Mouse (Mus musculus) hindbrain, embryonic 11.5 days (tissue): ENCODE data around the gene Ppp1r3c. TPM values are rescaled to one million over a fixed set of nuclear protein-coding genes. Genes with fewer than 3 reads are reported as not detected.

ENCODE experiments used
- ATAC-seq: fragments of 200-750 bp; cut with Nextera tagmentation; 2 replicates; pipeline ENCODE4 v1.8.0; 2017; ENCODE audit warnings: mild to moderate bottlenecking, moderate TSS enrichment, moderate library complexity; ENCODE audit not compliant: low FRiP score
- DNase-seq: peaks from one replicate; pipeline ENCODE4 v3.0.0-alpha.2; 2015; ENCODE audit warnings: low spot score
- H3K27ac ChIP-seq: fragments of 300-500 bp; sonication (generic); 2 replicates; pipeline ENCODE4 v1.5.1; 2014; ENCODE audit warnings: mild to moderate bottlenecking, low read depth, low read length
- H3K27me3 ChIP-seq: fragments of 300-500 bp; sonication (generic); 2 replicates; pipeline ENCODE4 v1.6.1; 2014; ENCODE audit warnings: mild to moderate bottlenecking, low read length, moderate library complexity, mixed read lengths; ENCODE audit not compliant: control insufficient read depth, insufficient read depth
- H3K36me3 ChIP-seq: fragments of 300-500 bp; sonication (generic); 2 replicates; pipeline ENCODE4 v1.6.1; 2014; ENCODE audit warnings: mild to moderate bottlenecking, low read length, moderate library complexity, mixed read lengths; ENCODE audit not compliant: control insufficient read depth, insufficient read depth
- H3K4me1 ChIP-seq: fragments of 300-500 bp; sonication (generic); replicated peaks from 2 replicates; pipeline ENCODE4 v1.6.1; 2014; ENCODE audit warnings: low read length, mixed read lengths; ENCODE audit not compliant: control insufficient read depth, insufficient read depth
- H3K4me2 ChIP-seq: fragments of 300-500 bp; sonication (generic); replicated peaks from 2 replicates; pipeline ENCODE4 v1.6.1; 2014; ENCODE audit warnings: mild to moderate bottlenecking, low read depth, low read length
- H3K4me3 ChIP-seq: fragments of 300-500 bp; sonication (generic); 2 replicates; pipeline ENCODE4 v1.5.1; 2014; ENCODE audit warnings: low read depth, low read length
- H3K9ac ChIP-seq: fragments of 300-500 bp; sonication (generic); 2 replicates; pipeline ENCODE4 v1.6.1; 2014; ENCODE audit warnings: low read depth, low read length
- H3K9me3 ChIP-seq: fragments of 300-500 bp; sonication (generic); 2 replicates; pipeline ENCODE4 v1.6.1; 2016; ENCODE audit warnings: low read length; ENCODE audit not compliant: control insufficient read depth
- WGBS: fragments of 180-500 bp; shearing (Covaris S2); extraction: QIAGEN DNeasy Blood & Tissue Kit; methylation state at CpG from one replicate; pipeline ENCODE4 v1.1.7; 2014; 5-methylcytosine and 5-hydroxymethylcytosine counted together
- polyA plus RNA-seq: library from polyadenylated mRNA; unstranded; fragments of >200 nt; fragmentation: Nextera tagmentation; extraction: Ambion mirVana; gene quantifications from 2 replicates; pipeline ENCODE4 v1.2.1, GENCODE M21; 2014

Ppp1r3c gene
- polyA plus RNA-seq, 1 experiment from 2014 or later = 6.4 TPM

GRCm38 (mm10) chr19:36764451-36764850 is 28.0 kb upstream of the Ppp1r3c start:
- ATAC-seq (no peak), DNase-seq (no peak)
- no peaks in the 10 kb centered on the region for H3K4me1 ChIP-seq
- no peak overlapping the region for H3K4me2 ChIP-seq
- no peak overlapping the region for H3K27ac ChIP-seq
- no peaks in the 10 kb centered on the region for H3K36me3 ChIP-seq
- H3K27me3 ChIP-seq = no peaks in the 10 kb centered on the region
- no peak overlapping the region for H3K4me3 ChIP-seq
- H3K9me3 ChIP-seq = no peaks in the 10 kb centered on the region
- 89% methylated on average over 5 of the region's 5 CpGs for WGBS
- H3K9ac ChIP-seq = no peak overlapping the region

- Histone ChIP-seq H3K9ac (no peak overlapping the region), H3K4me2 (no peak overlapping the region), H3K27me3 (no peaks in the 10 kb centered on the region), H3K9me3 (no peaks in the 10 kb centered on the region), H3K4me1 (no peaks in the 10 kb centered on the region), H3K36me3 (no peaks in the 10 kb centered on the region), H3K4me3 (no peak overlapping the region), H3K27ac (no peak overlapping the region)
- no peak for DNase-seq
- no peak for ATAC-seq
These were observed 12.5 kb upstream of the Ppp1r3c start for GRCm38 (mm10) chr19:36748996-36749395.

GRCm38 (mm10) chr19:36742331-36742730 is 5.9 kb upstream of the Ppp1r3c start:
- Histone ChIP-seq H3K27ac (no peak overlapping the region), H3K9me3 (no peaks in the 10 kb centered on the region), H3K4me1 (no peaks in the 10 kb centered on the region; the same call in 1 of the 2 replicates), H3K4me3 (no peak overlapping the region), H3K9ac (no peak overlapping the region), H3K36me3 (no peaks in the 10 kb centered on the region), H3K27me3 (no peaks in the 10 kb centered on the region), H3K4me2 (no peak overlapping the region)
- ATAC-seq (no peak), DNase-seq (no peak)

GRCm38 (mm10) chr19:36739566-36740211 is 3.2 kb upstream of the Ppp1r3c start:
- peak; percentile 17 for DNase-seq
- Histone ChIP-seq H3K27me3 (no peaks in the 10 kb centered on the region), H3K9ac (no peak overlapping the region), H3K9me3 (no peaks in the 10 kb centered on the region), H3K4me3 (no peak overlapping the region), H3K27ac (no peak overlapping the region), H3K4me1 (no peaks in the 10 kb centered on the region; the same call in 1 of the 2 replicates), H3K36me3 (no peaks in the 10 kb centered on the region), H3K4me2 (no peak overlapping the region)
- WGBS = 65% methylated on average over 7 of the region's 7 CpGs
- ATAC-seq = no peak

GRCm38 (mm10) chr19:36738009-36738408 is 1.6 kb upstream of the Ppp1r3c start:
- no peaks in the 10 kb centered on the region; the same call in 1 of the 2 replicates for H3K4me1 ChIP-seq
- no peak for ATAC-seq
- H3K9ac ChIP-seq = no peak overlapping the region
- H3K27ac ChIP-seq = no peak overlapping the region
- H3K36me3 ChIP-seq = no peaks in the 10 kb centered on the region
- DNase-seq = no peak
- H3K9me3 ChIP-seq = no peaks in the 10 kb centered on the region
- 80% methylated on average over 5 of the region's 5 CpGs for WGBS
- no peak overlapping the region for H3K4me3 ChIP-seq
- no peaks in the 10 kb centered on the region for H3K27me3 ChIP-seq
- no peak overlapping the region for H3K4me2 ChIP-seq

DNA sequence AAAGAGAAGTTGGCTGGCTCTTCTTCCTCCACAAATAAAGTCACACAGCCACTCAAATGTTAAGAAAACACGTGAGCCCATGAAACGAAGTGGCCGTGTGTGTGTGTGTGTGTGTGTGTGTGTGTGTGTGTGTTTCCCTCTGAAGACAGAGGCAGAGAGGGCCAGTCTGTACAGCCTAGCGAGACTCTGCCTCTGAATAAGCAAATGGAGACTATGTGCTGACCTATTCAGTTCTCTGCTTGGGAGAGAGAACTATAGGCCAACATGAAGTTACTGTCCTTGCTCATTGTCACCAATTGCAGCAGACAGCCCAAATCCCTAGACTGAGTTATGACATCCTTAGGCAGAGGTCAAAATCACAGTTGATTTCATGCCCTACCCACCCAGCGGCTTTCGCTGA is 634 bp upstream of the Ppp1r3c start:
- peak; percentile 69 for ATAC-seq

GRCm38 (mm10) chr19:36734308-36735038 is 2.0 kb downstream of the Ppp1r3c start:
- no peak overlapping the region for H3K4me2 ChIP-seq
- no peaks in the 10 kb centered on the region for H3K9me3 ChIP-seq
- DNase-seq (no peak), ATAC-seq (no peak)
- H3K27me3 ChIP-seq = no peaks in the 10 kb centered on the region
- no peak overlapping the region for H3K4me3 ChIP-seq
- no peak overlapping the region for H3K27ac ChIP-seq
- H3K4me1 ChIP-seq = no peaks in the 10 kb centered on the region; the same call in 1 of the 2 replicates
- WGBS = 85% methylated on average over 10 of the region's 10 CpGs
- H3K9ac ChIP-seq = no peak overlapping the region
- no peaks in the 10 kb centered on the region for H3K36me3 ChIP-seq

More for the DNA sequence above, 634 bp upstream of the Ppp1r3c start:
- no peaks in the 10 kb centered on the region; the same call in 1 of the 2 replicates for H3K4me1 ChIP-seq
- H3K27me3 ChIP-seq = no peaks in the 10 kb centered on the region
- H3K4me3 ChIP-seq = peak overlapping the region; percentile 41
- 44% methylated on average over 6 of the region's 6 CpGs for WGBS
- H3K9me3 ChIP-seq = no peaks in the 10 kb centered on the region
- H3K27ac ChIP-seq = peak overlapping the region; percentile 73; the same call in 1 of the 2 replicates
- no peaks in the 10 kb centered on the region for H3K36me3 ChIP-seq
- H3K9ac ChIP-seq = peak overlapping the region; percentile 66
- peak overlapping the region; percentile 78 for H3K4me2 ChIP-seq
- DNase-seq = no peak

DNA sequence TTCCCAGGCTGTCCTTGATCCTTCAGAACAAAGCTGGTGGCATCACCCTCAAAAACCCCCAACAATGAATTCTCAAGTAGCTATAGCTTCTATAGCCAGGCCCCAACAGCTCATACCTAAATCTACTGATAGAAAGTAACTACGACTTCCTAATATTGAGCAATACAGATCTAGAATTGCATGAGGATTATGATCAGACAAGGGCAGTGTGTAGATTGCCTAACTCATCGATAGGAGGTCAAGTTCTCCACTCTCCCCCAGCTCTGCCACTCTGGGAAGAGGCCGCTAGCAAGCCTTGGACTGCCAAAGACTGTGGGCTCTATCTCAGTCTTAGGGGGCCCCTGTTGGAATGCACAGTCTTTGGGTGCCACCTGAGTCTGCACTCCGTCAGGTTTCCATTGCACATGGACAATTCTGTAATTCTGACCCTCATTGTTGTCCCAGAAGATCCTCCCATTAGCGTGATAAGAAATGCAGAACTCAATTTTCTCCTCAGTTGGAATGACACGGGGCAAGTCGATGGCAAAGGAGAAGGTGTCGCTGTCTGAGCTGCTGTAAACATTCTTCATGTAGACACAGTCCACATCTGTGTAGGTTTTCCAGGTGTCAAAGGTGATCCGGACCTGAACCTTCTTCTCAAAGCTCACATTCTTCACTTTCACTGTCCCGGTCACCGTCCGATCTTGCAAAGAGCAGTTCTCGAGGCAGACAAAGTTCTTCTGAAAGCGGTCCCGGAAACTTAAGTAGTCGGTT is 3.1 kb downstream of the Ppp1r3c start:
- no peaks in the 10 kb centered on the region for H3K36me3 ChIP-seq
- H3K9ac ChIP-seq = no peak overlapping the region
- no peaks in the 10 kb centered on the region; the same call in 1 of the 2 replicates for H3K4me1 ChIP-seq
- H3K4me3 ChIP-seq = no peak overlapping the region
- H3K27me3 ChIP-seq = no peaks in the 10 kb centered on the region
- H3K27ac ChIP-seq = no peak overlapping the region
- 96% methylated on average over 16 of the region's 16 CpGs for WGBS
- ATAC-seq (no peak), DNase-seq (no peak)
- H3K4me2 ChIP-seq = no peak overlapping the region
- no peaks in the 10 kb centered on the region for H3K9me3 ChIP-seq
